40 mouse cellular contexts compared by ENCODE assay signal in the genomic region with DNA sequence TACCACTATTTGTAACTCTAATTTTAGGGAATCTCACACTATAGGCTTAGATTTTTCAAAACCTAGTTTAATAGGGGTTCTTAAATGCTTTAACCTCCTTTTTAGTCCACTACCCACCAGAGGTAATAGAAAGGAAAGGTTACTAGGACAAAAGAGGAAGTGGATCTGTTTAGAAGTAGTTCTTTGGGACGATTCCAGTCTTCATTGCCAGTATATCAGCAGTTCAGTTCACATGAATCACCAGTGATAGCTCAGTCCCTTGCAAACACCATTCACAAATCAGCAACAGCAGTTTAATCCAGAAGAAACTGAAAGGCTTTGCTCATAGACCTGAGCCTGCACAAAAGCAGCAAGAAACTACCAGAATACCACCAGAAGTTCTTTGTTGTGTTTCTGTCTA. TPM values are rescaled to one million over a fixed set of nuclear protein-coding genes. Genes with fewer than 3 reads are reported as not detected.
"Had no signal": no experiment of that assay in that cellular context is flagged by ENCODE, and none has a peak within 500 bp of the region (broad histone marks: within the 10 kb centered on the region; RNA-seq: fewer than 3 reads in every experiment).

No protein-coding gene starts in this region.

- H3K27ac ChIP-seq: heart, embryonic 10.5 days; heart, embryonic 13.5 days; heart, embryonic 15.5 days; hindbrain, embryonic 10.5 days; hindbrain, embryonic 12.5 days; hindbrain, embryonic 13.5 days; hindbrain, embryonic 14.5 days; hindbrain, embryonic 15.5 days; hindbrain, postnatal 0 days; intestine, embryonic 15.5 days; kidney, embryonic 15.5 days; kidney, postnatal 0 days; layer of hippocampus, adult 2 months had no signal

- H3K27me3 ChIP-seq: heart, embryonic 12.5 days; heart, embryonic 13.5 days; heart, embryonic 15.5 days; hindbrain, embryonic 12.5 days; hindbrain, embryonic 13.5 days; hindbrain, embryonic 15.5 days; intestine, embryonic 15.5 days; kidney, embryonic 15.5 days had no signal

- H3K4me1 ChIP-seq: heart, embryonic 10.5 days; hindbrain, embryonic 10.5 days; hindbrain, embryonic 12.5 days; hindbrain, embryonic 13.5 days; hindbrain, embryonic 15.5 days; intestine, embryonic 15.5 days; kidney, embryonic 15.5 days had no signal

- H3K9ac ChIP-seq: heart, embryonic 12.5 days; heart, embryonic 13.5 days; heart, embryonic 15.5 days; hindbrain, embryonic 12.5 days; hindbrain, embryonic 13.5 days; hindbrain, embryonic 14.5 days; hindbrain, embryonic 15.5 days; intestine, embryonic 15.5 days; kidney, embryonic 15.5 days had no signal

- H3K4me3 ChIP-seq: heart, embryonic 10.5 days; heart, embryonic 12.5 days; heart, embryonic 13.5 days; heart, embryonic 15.5 days; hindbrain, embryonic 10.5 days; hindbrain, embryonic 12.5 days; hindbrain, embryonic 13.5 days; hindbrain, embryonic 15.5 days; intestine, embryonic 15.5 days; kidney, embryonic 15.5 days; layer of hippocampus, adult 2 months had no signal

- ATAC-seq: hindbrain, embryonic 16.5 days; hindbrain, postnatal 0 days; inflammation-experienced regulatory T-cells, adult 6 months; intestine, embryonic 15.5 days; intestine, embryonic 16.5 days; intestine, postnatal 0 days had no signal

- H3K36me3 ChIP-seq: heart, embryonic 12.5 days; hindbrain, embryonic 10.5 days; hindbrain, embryonic 13.5 days; hindbrain, embryonic 15.5 days; intestine, embryonic 15.5 days; kidney, embryonic 15.5 days had no signal

- DNase-seq: heart, postnatal 10 days; heart, postnatal 14 days; heart, postnatal 36 days; heart, postnatal 4 days; kidney, adult 18-20 months; kidney, postnatal 10 days; layer of hippocampus, adult 9-11 months; layer of hippocampus, postnatal 36 days had no signal

- H3K9me3 ChIP-seq: heart, embryonic 10.5 days; heart, embryonic 15.5 days; hindbrain, embryonic 10.5 days; hindbrain, embryonic 13.5 days; hindbrain, embryonic 15.5 days; intestine, embryonic 15.5 days; kidney, embryonic 15.5 days had no signal

- H3K4me2 ChIP-seq: heart, embryonic 11.5 days; heart, embryonic 12.5 days; heart, embryonic 13.5 days; heart, embryonic 15.5 days; hindbrain, embryonic 12.5 days; hindbrain, embryonic 13.5 days; hindbrain, embryonic 14.5 days; hindbrain, embryonic 15.5 days; intestine, embryonic 15.5 days; kidney, embryonic 15.5 days had no signal

RNA-seq across cellular contexts. Expression of a gene that starts 58.5 kb away (rescaled TPM):
- total RNA-seq: heart, postnatal 10 days; heart, postnatal 14 days; heart, postnatal 25 days; heart, postnatal 36 days; heart, postnatal 4 days; hematopoietic stem cell, adult 5-6 weeks; layer of hippocampus, adult 18-20 months; layer of hippocampus, adult 2 months; layer of hippocampus, postnatal 10 days; layer of hippocampus, postnatal 36 days; left cerebral cortex, adult 18-20 months had no signal
- polyA plus RNA-seq: heart, embryonic 10.5 days; heart, embryonic 12.5 days; heart, embryonic 14.5 days; heart, embryonic 15.5 days; heart, embryonic 16.5 days; heart, postnatal 0 days; intestine, embryonic 14.5 days; intestine, embryonic 15.5 days; intestine, embryonic 16.5 days; intestine, postnatal 0 days; kidney, adult 2 months; kidney, embryonic 14.5 days; kidney, embryonic 15.5 days; kidney, embryonic 16.5 days; kidney, postnatal 0 days; large intestine, adult 2 months had no signal
